Mouse (Mus musculus) layer of hippocampus, adult 9-11 months (tissue): ENCODE data around the gene Anp32b.

Experiments used
- DNase-seq: peaks from one replicate; pipeline ENCODE4 v3.0.0; 2022

Gene Anp32b

DNA sequence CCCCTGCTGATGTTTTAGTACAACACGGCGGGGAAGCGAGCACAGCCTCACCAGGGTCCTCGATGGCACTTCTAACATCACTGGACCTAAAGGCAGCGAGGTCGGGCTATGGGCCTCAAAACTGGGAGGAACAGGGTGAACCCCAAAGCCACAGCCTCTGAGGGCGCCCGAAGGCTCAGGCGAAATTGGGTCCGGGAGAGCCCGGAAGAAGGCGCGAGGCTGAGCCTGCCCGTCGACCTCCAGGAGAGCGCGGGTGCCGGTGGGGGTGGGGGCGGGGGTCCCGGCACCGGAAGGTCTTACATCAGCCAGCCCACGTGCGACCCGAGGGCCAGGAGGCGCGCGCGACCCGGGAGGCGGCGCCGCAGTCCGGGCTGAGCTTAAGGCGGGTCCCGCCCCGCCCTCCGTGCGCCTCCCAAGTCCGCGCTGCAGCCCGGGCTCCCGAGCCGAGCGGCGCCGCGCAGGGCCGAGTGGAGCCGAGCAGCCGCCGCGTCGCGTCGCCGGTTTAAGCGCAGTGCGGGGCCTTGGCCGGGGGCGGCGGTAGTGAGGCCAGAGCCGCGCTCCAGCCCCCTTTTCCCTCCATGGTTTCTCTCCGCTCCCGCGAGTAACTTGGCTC lies at the start of gene Anp32b:
Anp32b (plus strand) TSS at position 384 of the 613 bp plus-strand sequence.
- peak; percentile 91 for DNase-seq

DNA sequence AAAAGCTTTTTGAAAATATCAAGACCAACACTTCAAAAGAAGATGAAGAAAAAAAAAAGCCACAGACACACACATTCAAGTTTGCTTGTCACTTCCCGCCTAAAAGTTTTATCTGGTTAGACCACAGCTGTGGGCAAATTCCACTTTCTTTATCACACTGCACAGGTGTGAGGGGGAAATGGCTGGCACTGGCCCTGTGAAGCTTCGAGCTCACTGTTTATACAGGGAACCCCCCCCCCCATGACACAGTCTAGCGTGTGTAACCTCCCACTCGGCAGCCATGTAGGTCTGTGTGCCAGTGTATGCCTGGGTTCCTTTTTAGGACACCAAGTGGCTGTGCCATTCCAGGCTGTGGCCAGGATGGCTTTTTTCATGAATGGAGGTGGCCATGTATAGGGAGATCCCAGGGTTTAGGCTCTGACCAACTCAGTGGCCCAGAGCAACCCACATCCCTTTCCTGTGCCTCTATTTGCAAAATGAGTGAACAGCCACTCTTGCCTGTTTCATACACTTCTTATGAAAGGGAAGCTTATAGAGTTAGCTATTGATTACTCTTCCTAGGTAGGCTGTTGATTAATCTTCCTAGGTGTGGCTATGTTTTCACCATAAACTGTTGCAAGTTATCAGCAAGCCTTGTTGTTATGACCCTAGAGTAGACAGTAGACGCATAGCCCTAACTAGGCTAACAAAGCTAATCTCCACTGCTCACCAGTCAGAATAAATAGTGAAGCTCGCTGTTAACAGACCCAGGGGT lies 46.5 kb upstream of the Anp32b start:
- no peak for DNase-seq

DNA sequence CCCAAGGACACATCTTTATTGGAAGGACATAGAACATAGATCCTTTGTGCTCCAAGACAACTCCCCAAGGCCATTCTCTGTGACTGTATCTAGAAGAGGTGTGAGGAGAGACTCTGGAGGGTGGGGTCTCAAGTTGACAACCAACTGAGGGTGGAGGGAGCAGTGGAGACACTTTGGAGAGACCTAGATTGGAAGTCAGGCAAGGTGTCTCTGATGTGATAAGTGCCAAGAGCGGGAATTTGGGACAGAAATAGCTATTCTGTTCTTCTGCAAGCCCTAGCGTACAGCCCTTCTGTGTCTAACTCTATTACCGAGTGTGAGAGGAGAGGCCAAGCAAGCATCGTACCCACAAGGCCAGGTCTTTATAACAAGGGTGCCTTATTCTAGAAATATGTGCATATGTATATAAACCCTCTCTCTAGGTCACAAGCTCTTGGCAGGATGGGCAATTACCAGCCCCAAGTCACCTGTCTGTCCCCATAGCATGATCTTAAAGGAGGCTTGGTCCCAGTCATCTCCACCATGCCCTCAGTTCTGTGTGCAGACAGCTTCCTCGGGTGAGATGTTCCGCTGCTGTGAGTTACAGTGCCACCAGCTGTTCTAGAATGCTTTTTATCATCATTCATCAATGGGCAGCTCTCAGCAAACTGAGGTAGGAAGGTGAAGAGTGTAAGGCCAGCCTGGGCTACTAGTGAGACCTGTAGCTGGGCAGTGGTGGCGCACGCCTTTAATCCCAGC lies 43.6 kb upstream of the Anp32b start:
- DNase-seq, result no peak

DNA sequence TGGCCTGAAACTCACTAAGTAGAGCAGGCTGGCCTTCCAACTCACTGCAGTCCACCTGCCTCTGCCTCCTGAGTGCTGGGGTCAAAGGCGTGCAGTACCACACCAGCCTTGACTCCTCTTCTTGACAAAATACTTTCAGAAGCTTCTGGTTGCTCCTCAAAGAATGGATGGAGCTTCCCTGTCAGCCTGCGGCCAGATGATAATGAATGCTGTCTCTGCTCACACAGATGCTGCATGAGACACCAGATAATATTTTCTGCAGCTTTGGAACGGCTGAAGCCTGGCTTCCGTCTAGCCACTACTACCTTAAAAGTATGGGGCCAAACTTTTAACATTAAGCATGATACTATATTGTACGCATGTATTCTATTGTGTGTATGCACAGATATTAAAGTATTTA lies 40.0 kb upstream of the Anp32b start:
- DNase-seq, result no peak

DNA sequence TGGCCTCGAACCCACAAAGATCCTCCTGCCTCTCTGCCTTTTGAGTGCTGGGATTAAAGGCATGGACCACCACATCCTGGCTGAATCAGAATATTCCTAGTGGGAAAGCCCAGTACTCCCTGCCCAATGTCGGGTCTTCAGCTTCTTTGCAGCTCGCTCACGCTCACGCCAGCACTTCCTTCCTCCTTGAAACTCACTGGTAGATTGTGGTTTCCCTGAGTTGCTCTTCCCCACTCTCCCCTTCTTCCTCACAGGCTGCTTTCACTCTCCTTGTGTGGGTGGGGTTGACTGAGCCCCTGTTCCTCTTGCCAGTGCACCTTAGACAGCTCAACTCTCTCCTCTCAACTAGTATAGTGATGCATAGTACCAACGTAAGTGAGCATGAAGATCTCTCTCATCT lies 39.2 kb upstream of the Anp32b start:
- DNase-seq, result peak; percentile 60

DNA sequence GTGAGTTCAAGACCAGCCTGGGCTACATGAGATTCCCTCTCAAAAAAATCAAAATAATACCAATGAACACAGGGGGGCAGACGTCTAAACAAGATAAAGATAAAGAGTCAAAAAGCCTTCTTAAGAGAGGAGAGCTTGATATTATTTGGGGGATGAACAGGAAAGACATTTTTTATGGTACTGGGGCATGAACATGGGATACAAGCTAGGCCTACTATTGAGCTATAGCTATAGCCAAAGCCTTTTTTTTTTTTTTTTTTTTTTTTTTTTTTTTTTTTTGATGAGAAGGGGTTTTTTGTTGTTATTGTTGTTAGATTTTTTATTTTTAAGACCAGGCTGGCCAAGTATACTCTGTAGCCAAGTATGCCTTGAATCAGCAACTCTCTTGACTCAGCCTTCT lies 38.6 kb upstream of the Anp32b start:
- DNase-seq, result no peak

DNA sequence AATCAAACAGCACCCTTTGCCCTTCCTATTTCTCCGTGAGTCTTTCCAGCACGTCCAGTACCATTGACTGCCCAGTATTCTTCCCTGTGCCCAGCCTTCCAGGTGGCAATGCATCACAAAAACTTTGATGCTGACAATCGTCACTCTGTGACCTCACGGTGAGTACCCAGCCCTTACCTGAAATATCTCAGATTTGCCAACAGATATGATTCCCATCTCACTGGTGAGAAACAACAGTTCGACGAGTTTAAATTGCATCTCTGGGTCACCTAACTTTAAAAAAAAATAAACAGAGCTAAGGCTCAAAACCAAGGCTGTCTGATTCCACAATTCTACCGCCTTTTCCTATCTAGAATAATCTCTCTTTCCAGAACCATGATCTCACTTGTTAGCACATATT lies 37.3 kb upstream of the Anp32b start, which contains the start of gene Hemgn:
Hemgn (minus strand) TSS at position 101 of the 400 bp plus-strand sequence.
- DNase-seq, result no peak

DNA sequence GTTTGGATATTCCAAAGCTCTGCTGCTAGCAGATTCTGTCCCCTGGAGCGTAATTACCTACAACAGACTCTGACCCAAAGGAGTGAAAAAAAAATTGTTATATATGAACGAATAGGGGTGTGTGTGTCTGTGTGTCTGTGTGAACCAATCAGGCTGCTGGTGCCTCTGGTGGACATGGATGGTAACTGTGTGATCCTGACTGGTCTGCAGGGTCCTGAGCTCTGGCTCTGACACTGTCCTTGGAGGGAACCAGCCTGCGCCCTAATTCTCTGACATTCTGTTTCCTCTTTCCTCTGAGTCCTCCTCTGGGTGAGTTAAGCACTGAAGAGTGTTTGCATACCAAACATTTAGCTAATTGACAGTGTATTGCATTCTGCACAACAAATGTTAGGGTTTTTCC lies 33.2 kb upstream of the Anp32b start:
- no peak for DNase-seq

DNA sequence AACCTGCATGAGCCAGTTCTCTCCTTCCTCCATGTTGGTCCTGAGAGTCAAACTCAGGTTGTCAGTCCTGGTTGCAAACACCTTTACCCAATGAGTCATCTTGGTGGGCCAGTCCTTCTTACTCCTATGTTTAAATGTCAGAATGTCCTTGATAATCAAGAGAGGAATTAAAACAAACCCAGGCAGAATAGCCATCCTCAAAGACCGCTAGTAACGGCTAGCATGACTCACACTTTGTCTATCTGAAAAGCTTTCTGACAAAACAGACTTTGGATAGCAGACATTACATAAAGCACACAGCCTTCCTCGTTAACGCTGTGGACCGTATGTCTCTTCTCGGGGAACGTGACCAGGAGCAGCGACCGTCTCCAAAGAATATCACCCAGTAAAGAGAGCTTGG lies 31.9 kb upstream of the Anp32b start:
- DNase-seq, result no peak

DNA sequence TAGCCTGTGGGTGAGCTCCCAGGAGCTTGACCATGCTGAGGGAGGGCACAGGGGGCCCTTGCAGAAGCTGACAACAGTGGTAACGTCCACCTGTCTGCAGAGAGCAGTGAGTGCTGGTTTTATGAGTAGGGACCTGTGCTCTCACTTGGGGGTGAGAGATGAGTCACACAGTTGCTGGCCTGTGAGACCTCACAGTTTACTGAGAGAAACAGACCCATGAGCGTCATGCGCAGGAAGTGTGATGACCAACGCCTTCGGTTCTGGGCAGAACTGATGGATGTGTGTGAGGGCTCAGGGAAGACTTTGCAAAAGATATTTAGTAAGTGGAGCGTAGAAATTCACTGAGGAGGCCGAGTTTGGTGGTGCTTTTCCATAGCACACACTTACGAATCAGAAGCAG lies 28.1 kb upstream of the Anp32b start:
- no peak for DNase-seq

DNA sequence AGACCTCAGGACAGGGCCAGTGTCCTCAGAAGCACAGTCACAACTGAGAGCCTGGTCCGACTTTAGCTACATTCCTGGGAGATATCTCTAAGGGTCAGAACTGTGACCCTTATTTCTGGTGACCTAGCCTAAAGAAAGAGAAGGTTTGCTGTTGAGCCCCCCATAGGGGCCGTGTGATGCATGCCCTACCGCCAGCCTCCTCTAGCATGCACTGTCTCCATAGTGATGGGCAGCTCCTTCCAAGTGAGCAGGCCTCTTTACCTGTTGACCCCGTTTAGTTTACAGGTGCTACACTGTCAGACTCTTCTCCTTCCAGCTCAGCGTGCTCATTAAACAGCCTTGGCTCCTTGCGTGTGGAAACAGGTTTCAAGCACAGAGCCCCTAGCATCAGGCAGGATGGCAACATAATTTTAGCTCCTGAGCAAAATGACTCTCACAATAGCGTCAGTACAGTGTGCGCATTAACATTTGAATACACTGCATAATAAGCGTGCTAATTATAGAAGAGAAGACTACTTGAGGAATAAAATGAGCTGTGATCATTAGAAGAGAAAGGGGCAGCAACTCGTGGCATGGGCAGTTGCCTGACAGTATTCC lies 21.7 kb upstream of the Anp32b start:
- DNase-seq, result peak; percentile 14

DNA sequence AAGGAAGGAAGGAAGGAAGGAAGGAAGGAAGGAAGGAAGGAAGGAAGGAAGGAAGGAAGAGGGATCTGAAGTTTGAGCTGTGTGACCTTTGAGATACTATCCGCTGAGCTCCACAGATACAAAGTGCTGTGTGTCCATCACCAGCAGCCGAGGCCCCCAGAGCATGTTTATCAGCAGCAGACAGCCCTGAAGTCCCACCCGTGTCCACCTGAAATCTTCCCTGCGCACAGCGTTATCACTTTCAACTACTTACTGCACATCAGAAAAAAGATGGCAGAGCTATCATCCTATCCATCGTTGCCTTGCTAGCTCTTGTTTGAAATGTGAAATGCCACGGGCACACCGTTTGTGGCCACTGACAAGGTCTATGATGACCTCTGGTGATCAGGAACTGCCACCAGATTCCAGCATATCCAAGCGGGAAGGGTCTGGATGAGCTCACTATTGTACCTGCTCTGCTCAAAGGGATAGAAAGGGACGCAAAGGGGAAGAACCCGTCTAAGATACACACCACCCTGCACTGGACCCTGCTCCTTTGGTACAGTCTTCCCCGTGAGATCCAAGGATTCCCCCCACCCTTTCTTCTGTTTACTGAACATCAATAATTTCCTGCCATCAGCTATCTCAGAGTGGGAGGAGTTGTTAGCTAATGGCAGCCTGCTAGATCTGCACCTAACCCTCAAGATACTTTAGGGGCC lies 18.2 kb upstream of the Anp32b start:
- DNase-seq, result no peak

DNA sequence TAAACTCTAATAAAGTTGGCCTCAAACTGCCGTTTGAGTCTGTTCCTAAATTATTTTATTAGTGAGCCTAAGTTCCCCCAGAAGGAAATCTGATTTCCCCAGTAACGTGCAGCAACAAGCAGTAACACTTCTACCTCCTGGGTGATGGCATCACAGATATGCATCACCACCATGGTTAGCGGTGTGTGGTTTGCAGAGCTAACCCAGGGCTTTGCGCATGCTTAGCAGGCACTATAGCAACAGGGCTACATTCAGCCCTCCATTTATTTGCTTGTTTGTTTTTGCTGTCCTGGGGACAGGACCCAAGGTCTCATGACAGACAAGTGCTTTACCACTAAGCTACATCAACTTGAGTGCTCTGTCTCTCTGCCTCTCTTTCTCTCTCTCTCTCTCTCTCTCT lies 8.2 kb upstream of the Anp32b start:
- no peak for DNase-seq

DNA sequence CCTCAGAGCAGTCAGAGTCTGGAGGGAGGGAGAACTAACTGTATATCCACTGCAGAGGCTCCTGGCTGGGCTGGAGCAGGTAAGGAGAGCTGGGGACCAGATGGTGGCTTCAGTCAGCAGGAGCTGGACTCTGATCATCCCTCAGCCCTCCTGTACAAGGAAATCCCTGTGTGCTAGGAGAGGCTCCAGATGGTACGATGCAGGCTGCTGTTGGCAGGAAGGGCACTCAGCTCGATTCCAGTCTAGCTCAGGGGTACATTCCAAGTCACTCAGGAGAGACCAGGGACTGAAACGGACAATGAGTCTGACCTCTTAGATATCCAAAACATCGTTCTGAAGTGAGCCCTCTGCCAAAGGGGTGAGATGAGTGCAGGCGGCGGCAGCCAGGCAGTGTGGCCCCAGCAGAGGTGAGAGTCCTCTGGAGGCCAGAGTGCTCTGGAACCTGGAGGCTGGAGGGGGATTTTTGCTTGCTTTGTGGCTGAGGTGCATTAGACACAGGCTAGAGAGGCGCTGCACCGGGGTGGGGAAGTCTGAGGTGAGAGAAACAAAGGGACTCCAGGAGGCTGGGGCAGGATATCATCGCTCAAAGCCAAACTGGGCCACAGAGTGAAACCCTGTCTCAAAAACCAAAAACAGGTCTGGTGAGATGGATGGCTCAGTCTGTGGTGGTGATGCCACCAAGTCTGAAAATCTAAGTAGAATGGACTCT lies 5.3 kb upstream of the Anp32b start:
- no peak for DNase-seq

DNA sequence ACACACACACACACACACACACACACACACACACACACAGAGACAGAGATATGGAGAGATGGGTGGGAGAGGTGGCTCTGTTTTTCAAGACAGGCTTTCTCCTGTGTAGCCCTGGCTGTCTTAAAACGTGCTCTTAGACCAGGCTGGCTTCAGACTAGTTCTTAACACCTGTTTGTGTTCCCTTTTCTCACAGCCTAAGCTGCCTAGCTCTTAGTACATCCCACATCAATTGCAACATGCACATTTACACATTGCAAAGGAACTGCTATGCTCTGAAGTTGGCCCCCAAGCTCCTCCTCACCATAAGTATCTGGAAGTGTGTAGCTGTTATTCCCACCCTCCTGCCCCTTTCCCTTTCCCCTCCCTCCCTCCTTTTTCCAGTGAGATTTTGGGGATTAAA lies 3.2 kb upstream of the Anp32b start:
- DNase-seq, result no peak

DNA sequence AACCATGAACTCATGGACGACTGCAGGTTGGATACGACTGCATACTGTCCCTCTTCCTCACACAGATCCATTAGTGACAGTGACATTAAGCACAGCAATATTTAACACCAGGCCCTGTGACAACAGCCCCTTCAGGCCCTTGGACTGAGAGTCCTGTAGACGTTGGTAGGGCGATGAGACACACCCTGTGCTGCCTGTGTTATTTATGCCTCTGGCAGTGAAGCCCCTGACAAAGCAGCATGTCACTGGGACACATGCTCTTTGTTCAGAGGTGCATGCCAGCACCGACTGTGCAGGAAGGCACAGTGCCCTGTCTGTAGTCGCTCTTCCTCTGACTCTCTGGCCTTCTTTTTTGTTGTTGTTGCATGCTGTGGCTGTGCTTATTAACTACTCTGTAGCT lies 1.8 kb upstream of the Anp32b start:
- no peak for DNase-seq

DNA sequence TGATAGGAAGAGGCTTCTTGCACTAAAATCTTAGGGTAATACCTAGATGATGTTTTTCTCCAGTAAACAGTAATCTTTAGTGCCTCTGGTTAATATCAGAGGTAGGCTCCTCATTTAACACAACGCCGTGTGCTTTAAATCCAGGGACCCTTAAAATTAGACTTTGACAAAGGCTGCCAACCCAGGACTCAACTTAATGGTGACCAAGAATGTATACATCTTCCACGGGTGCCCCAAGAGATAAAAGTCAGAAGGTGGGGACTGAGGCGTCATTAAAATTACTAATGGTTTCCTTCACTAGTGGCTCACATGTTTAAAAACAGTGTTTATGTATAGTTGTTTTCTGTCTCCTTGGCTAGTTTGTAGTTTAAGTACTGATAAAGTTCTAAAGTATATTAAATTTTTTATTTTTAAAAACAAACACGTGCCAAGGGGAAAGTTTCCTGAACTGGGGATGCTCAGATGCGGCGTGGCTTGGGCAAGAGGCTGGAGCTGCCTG lies 633 bp upstream of the Anp32b start:
- DNase-seq, result no peak

DNA sequence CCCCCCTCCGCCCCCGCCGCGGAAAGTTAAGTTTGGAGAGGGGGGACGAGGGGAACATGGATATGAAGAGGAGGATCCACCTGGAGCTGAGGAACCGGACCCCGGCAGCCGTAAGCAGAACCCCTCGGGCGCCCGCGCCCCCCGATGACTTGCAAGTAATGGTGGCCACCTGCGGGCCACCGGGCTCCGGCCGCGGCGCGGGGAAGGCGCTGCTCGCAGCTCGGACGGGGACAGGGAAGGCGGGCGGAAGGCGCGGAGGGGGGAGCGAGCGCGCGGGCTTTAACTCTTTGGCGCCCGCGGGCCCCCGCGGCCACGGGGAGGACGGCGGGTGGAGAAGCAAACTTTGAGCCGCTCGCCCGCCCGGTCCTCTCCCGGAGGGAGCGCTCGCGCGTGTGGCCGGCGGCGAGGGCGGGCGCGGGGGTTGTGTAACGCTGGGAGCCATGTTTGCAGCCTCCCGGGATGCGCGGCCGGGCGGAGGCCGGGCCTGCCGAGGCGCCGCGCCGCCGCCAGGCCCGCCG lies 597 bp downstream of the Anp32b start:
- DNase-seq, result peak; percentile 65

DNA sequence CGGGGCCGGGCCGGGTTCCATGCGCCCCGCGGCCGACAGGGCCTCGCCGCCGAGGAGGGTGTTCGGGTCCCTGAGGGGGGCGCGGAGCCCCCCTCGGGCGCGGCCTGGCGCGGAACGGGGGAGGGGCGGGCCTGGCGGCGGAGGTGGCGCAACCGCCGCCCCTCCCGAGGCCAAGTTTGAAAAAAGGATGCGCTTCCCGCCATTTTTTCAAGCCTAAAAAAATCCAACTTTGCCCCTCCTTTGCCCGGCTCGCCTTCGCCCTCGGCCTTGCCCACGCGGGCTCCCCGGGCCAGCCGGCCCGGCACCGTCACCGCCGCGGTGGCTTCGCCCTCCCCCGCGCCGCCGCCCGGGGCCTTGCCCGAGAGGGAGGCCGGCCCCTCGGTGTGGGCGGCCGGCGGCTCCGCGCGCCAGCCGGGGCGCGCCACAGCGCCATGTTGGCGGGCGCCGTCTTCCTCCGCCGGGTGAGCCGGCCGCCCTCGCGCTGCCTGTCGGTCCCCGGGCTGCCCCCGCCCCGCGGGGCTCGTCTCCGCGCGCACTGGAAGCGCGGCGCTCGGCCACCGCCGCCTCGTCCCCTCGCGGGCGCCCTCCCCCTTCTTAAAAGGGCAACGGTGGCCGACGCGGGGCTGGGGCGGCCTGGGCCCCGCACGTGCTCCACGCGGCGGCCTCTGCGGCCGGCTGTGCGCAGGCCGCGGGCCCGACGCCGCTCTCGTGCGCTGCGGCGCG lies 1.2 kb downstream of the Anp32b start:
- peak; percentile 71 for DNase-seq

DNA sequence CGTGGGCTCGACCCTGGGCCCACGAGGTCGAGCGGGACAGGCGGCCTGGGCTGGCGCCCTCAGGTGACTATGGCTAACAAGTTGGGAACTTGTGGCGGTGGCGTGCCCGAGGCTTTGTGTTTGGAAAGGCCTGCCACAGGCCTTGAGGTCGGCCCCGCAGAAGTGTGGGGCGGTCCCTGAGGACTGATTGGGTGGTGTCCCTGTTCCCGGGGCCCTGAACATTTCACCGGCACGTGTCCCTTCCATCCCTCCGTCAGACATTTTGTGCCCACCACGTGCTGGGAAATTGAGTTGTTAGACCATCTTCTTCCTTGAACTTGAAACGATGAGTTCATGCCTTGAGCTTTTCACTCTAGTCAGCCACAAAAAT lies 1.8 kb downstream of the Anp32b start:
- DNase-seq, result peak; percentile 41
